Mouse (Mus musculus): ENCODE data around the gene Tomm40.

The Tomm40 gene

GRCm38 (mm10) chr7:19686521-19686920 is 28.7 kb downstream of the Tomm40 start:
- no peak for DNase-seq

- no peak for DNase-seq
These were observed 29.9 kb downstream of the Tomm40 start for GRCm38 (mm10) chr7:19685374-19685773.

- peak; percentile 61 to 62 for DNase-seq
These were observed 31.5 kb downstream of the Tomm40 start for GRCm38 (mm10) chr7:19683771-19684201.

GRCm38 (mm10) chr7:19682979-19683378 is 32.3 kb downstream of the Tomm40 start:
- DNase-seq, result no peak

- DNase-seq, result no peak
These were observed 34.0 kb downstream of the Tomm40 start, which contains the start of the genes Gm44805 and Apoc4 for GRCm38 (mm10) chr7:19681202-19681694. Gene Gm44805 (minus strand): TSS chr7:19681423. Gene Apoc4 (minus strand): TSS chr7:19681479.

- DNase-seq, result no peak
These were observed 34.5 kb downstream of the Tomm40 start for GRCm38 (mm10) chr7:19680702-19681101.

GRCm38 (mm10) chr7:19678901-19679300 is 36.3 kb downstream of the Tomm40 start:
- no peak for DNase-seq

- DNase-seq, result no peak
These were observed 37.4 kb downstream of the Tomm40 start, which contains the start of gene Apoc2 for GRCm38 (mm10) chr7:19677872-19678271. Gene Apoc2 (minus strand): TSS chr7:19677941.

- no peak for DNase-seq
These were observed 38.6 kb downstream of the Tomm40 start for GRCm38 (mm10) chr7:19676662-19677061.

- DNase-seq, result no peak
These were observed 39.4 kb downstream of the Tomm40 start for GRCm38 (mm10) chr7:19675824-19676223.

- no peak for DNase-seq
These were observed 42.0 kb downstream of the Tomm40 start for GRCm38 (mm10) chr7:19673083-19673699.

- DNase-seq, result no peak
These were observed 43.7 kb downstream of the Tomm40 start for GRCm38 (mm10) chr7:19671511-19671910.

GRCm38 (mm10) chr7:19668947-19669721 is 46.1 kb downstream of the Tomm40 start:
- peak; percentile 94 to 95 for DNase-seq

GRCm38 (mm10) chr7:19667434-19667833 is 47.8 kb downstream of the Tomm40 start:
- peak; percentile 43 to 45 for DNase-seq

- DNase-seq, result peak; percentile 13 to 24
These were observed 48.5 kb downstream of the Tomm40 start for GRCm38 (mm10) chr7:19666750-19667149.

- DNase-seq, result peak; percentile 97
These were observed 50.0 kb downstream of the Tomm40 start, which contains the start of gene Clptm1 for GRCm38 (mm10) chr7:19664955-19665841. Gene Clptm1 (minus strand): TSS chr7:19665033.

GRCm38 (mm10) chr7:19664455-19664954 is 50.7 kb downstream of the Tomm40 start:
- DNase-seq, result no peak

- DNase-seq, result no peak
These were observed 51.3 kb downstream of the Tomm40 start for GRCm38 (mm10) chr7:19663940-19664339.

- no peak for DNase-seq
These were observed 62.6 kb downstream of the Tomm40 start for GRCm38 (mm10) chr7:19652614-19653013.

Data from B cell, adult 2 months (primary cell).